Mouse (Mus musculus): ENCODE results near the gene Zfp784. TPM values are rescaled to one million over a fixed set of nuclear protein-coding genes. Genes with fewer than 3 reads are reported as not detected.

Zfp784 gene
- polyA plus RNA-seq, 1 experiment from 2014 or later: 7.0 TPM

DNA sequence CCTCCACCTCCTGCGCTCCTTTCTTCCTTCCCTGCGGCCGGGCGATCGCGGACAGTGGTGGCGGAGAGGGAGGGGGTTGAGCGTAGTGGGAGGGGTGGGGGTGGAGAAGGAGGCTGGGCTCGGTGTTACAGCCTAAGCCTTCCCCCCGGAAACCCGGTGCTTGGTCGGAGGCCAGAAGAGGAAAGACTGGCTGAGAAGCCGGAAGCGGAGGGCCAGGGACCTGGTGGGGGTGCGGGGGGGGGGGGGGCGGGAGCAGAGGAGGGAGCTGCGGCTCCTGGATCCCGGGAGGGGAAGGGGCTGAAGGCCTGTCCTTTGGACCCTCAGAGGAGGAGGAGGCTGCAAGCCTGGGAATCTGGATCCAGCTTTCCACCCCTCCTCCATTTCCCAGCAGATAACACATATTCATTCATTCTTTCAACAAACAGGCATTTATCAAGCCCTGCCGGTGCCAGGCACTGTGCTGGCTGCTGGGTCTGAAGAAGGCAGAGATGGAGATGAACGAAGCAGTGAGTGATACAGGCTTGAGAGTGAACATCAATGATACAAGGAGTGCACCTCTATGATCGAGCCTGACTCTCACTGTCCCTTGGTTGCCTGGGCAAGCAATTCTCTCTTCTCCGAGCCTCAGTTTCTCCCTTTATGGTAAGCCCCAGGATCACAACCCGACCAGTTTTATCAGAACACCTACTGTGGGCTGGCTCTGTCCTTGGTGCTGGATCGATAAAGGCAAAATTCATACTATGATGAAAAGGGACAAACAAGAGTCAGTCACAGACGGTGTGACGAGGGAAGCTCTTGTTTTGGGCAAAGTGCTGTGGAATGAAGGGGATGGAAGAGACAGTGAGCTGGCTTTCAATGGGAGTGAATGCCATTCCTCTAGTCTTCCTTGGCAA is 42.0 kb downstream of the Zfp784 start, which contains the start of gene Zfp579:
Gene Zfp579 (minus strand): TSS at position 156 of the 893 bp plus-strand sequence.
- Histone ChIP-seq H3K9me3 (peaks cover 4% of the 10 kb centered on the region; the same call in 1 of the 2 replicates), H3K36me3 (peaks cover 33% of the 10 kb centered on the region), H3K4me1 (peaks cover 27% of the 10 kb centered on the region), H3K9ac (peak within 1 kb of the TSS; percentile 83), H3K27ac (peak within 1 kb of the TSS; percentile 39; the same call in 1 of the 2 replicates), H3K27me3 (peaks cover 25% of the 10 kb centered on the region), H3K4me3 (peak within 1 kb of the TSS; percentile 81), H3K4me2 (replicated peaks) (peak within 1 kb of the TSS; percentile 85)
- 7% methylated on average over 14 of the region's 26 CpGs for WGBS
- peak; percentile 86 for ATAC-seq (ENCODE audit: low FRiP score, low read depth)

DNA sequence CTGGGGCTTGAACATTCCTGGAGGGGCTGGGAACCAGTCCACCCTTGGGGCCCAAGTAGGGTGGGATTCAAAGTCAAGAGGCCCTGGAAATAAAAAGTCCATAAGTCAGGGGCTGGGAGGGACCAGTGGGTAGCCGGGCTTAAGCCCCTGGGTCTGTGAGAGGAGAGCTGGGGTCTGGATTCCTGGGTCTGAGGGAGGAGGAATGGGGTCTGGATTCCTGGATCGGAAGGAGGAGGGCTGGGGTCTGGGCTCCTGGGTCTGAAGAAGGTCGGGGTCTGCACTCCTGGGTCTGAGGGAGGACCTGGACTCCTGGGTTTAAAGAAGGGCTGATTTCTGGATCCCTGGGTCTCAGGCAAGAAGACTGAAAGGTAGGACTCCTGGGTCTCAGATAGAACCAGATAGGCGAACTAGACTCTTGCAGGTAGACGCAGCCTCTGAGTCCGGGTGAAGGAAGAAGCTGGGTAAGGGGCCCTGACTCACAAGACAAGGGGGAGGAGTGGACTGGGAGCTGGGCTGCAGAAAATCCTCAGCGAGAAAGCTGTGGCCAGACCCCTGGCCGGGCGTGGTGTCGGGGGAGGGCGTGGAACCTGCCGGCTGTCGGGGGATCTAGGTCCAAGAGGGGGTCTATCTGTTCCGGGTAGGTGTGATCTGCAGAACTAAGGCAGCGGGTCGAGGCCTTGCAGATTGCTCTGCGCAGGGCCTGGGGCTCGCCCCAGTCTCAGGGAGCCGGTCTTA is 42.8 kb downstream of the Zfp784 start:
- peak overlapping the region; percentile 39; the same call in 1 of the 2 replicates for H3K27ac ChIP-seq
- ATAC-seq (ENCODE audit: low FRiP score, low read depth): peak; percentile 68; the same call in 1 of the 2 replicates
- H3K4me3 ChIP-seq: peak overlapping the region; percentile 81
- H3K4me2 ChIP-seq (replicated peaks): peak overlapping the region; percentile 85
- peaks cover 25% of the 10 kb centered on the region for H3K27me3 ChIP-seq
- H3K4me1 ChIP-seq: peaks cover 27% of the 10 kb centered on the region
- H3K9ac ChIP-seq: peak overlapping the region; percentile 83
- peaks cover 35% of the 10 kb centered on the region for H3K36me3 ChIP-seq
- peaks cover 9% of the 10 kb centered on the region; the same call in 1 of the 2 replicates for H3K9me3 ChIP-seq
- 7% methylated on average over 19 of the region's 19 CpGs for WGBS

DNA sequence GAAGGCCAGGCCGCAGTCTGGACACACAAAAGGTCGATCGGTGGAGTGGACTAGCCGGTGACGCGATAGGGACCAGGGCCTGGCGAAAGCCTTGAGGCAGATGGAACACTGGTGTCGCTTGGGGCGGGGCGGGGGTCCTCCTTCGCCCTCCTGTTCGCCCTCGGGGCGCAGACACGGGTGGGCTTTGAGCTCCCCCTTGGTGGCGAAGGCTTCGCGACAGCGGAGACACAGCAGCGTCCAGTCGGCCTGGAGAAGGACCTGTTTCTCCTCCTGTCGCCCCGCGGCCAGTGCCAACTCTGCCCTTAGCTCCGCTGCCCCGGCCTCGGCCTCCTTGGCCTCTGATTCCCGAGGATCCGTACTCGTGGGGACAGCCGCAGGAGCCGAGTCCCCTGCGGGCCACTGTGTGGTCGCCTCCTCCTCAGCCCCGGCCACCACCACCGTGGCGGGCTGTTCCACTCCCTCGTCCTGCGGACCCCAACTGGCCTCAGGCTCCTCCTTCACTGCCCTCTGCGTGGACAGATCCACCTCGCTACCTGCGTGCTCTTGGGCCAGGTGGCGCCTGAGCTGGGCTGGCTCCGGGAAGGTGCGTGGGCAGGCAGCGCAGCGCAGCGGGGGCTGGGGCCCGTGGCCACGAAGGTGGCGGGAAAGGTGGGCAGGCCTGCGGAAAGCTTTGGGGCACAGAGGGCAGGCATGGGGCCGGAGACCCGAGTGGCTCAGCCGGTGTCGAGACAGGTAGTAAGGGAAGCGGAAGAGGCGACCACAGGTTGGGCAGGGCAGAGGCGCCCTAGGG is 44.1 kb downstream of the Zfp784 start:
- ATAC-seq (ENCODE audit: low FRiP score, low read depth): no peak
- 46% methylated on average over 59 of the region's 59 CpGs for WGBS

DNA sequence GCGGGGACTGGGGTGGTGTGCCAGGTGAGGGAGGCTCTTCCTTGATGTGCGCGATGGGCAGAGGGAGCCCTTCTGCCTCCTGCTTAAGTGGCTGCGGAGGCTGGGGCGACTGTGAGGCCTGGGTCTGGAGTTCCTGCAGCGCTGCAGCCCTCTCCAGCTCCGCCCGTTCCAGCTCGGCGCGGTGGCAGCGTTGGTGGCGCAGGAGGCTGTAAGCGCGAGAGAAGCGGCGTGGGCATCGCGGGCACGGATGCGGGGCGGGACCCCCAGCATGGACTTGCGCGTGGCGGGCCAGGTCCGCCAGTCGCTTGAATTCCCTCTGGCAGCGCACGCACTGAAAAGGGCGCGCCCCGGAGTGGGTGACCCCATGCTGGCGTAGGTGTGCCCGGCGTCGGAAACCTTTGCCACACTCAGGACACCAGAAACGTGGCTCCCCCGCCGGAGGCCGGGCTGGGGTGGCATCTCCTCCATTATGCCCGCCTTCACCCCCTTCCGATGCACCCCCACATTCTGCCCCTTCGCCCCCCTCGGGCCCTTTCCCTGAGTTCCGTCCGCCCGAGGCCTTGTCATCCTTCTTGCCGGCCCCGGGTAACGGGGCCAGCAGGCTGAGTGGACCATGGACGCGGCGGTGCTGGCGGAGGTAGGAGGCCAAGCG is 44.8 kb downstream of the Zfp784 start:
- H3K9me3 ChIP-seq: peaks cover 11% of the 10 kb centered on the region; the same call in 1 of the 2 replicates
- peak overlapping the region; percentile 85 for H3K4me2 ChIP-seq (replicated peaks)
- H3K4me1 ChIP-seq: peaks cover 27% of the 10 kb centered on the region
- ATAC-seq (ENCODE audit: low FRiP score, low read depth): no peak
- peak overlapping the region; percentile 83 for H3K9ac ChIP-seq
- peaks cover 35% of the 10 kb centered on the region for H3K36me3 ChIP-seq
- no peak overlapping the region for H3K27ac ChIP-seq
- 33% methylated on average over 53 of the region's 55 CpGs for WGBS
- peak overlapping the region; percentile 81 for H3K4me3 ChIP-seq
- H3K27me3 ChIP-seq: peaks cover 25% of the 10 kb centered on the region

More for the DNA sequence above, 44.1 kb downstream of the Zfp784 start:
- peaks cover 27% of the 10 kb centered on the region for H3K4me1 ChIP-seq
- no peak overlapping the region for H3K27ac ChIP-seq
- H3K27me3 ChIP-seq: peaks cover 25% of the 10 kb centered on the region
- H3K36me3 ChIP-seq: peaks cover 35% of the 10 kb centered on the region
- H3K9ac ChIP-seq: peak overlapping the region; percentile 83
- peaks cover 11% of the 10 kb centered on the region; the same call in 1 of the 2 replicates for H3K9me3 ChIP-seq
- peak overlapping the region; percentile 81 for H3K4me3 ChIP-seq
- H3K4me2 ChIP-seq (replicated peaks): peak overlapping the region; percentile 85

DNA sequence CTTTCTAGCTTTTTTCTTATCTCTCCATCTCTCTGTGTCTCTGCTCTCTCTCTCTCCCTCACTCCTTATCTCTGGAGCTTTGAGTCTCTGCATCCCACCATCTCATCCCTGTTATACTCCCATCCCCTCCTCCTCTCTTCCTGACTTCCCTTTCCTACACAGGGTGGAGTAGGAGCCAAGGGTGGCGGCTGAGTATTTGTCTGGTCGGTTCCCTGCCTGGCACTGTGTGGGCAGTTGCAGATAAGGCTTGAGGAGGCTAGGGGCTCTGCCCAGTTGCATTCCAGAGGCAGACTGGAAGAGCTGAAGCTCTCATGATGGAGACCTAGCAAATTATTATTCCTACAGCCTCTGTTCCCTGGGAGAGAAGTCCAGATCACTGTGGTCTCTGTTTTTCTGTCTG is 50.0 kb downstream of the Zfp784 start:
- 68% methylated on average over 2 of the region's 2 CpGs for WGBS
- Histone ChIP-seq H3K4me3 (no peak overlapping the region), H3K9ac (no peak overlapping the region), H3K4me1 (no peaks in the 10 kb centered on the region), H3K4me2 (replicated peaks) (no peak overlapping the region), H3K27me3 (peaks cover 9% of the 10 kb centered on the region), H3K36me3 (peaks cover 22% of the 10 kb centered on the region), H3K27ac (no peak overlapping the region), H3K9me3 (peaks cover 11% of the 10 kb centered on the region; the same call in 1 of the 2 replicates)
- ATAC-seq (ENCODE audit: low FRiP score, low read depth): no peak

Other genes starting within 250 kb of the Zfp784 start
- 7.3 and 7.9 TPM in 2 replicates for gene Tmem238, start 248.8 kb downstream of the Zfp784 start, polyA plus RNA-seq (2015; fragmentation: Nextera tagmentation; extraction: Ambion mirVana)
- gene Rpl28, start 245.6 kb downstream of the Zfp784 start, polyA plus RNA-seq (2015; fragmentation: Nextera tagmentation; extraction: Ambion mirVana): 290 and 292 TPM in 2 replicates
- gene Ube2s, start 225.9 kb downstream of the Zfp784 start, polyA plus RNA-seq (2015; fragmentation: Nextera tagmentation; extraction: Ambion mirVana): 328 and 349 TPM in 2 replicates
- 0.17 and 0.33 TPM in 2 replicates for gene Shisa7, start 193.8 kb downstream of the Zfp784 start, polyA plus RNA-seq (2015; fragmentation: Nextera tagmentation; extraction: Ambion mirVana)
- 5.6 and 6.4 TPM in 2 replicates for gene Isoc2b, start 168.2 kb downstream of the Zfp784 start, polyA plus RNA-seq (2015; fragmentation: Nextera tagmentation; extraction: Ambion mirVana)
- 1.2 and 1.3 TPM in 2 replicates for gene Isoc2a, start 161.3 kb downstream of the Zfp784 start, polyA plus RNA-seq (2015; fragmentation: Nextera tagmentation; extraction: Ambion mirVana)
- not detected in 2 replicates for gene Gm36210, start 131.9 kb downstream of the Zfp784 start, polyA plus RNA-seq (2015; fragmentation: Nextera tagmentation; extraction: Ambion mirVana)
- 4.2 and 4.3 TPM in 2 replicates for gene Zfp628, start 123.2 kb downstream of the Zfp784 start, polyA plus RNA-seq (2015; fragmentation: Nextera tagmentation; extraction: Ambion mirVana)
- gene Nat14, start 116.4 kb downstream of the Zfp784 start, polyA plus RNA-seq (2015; fragmentation: Nextera tagmentation; extraction: Ambion mirVana): 3.1 and 3.3 TPM in 2 replicates
- 6.4 and 8.1 TPM in 2 replicates for gene Ssc5d, start 112.7 kb downstream of the Zfp784 start, polyA plus RNA-seq (2015; fragmentation: Nextera tagmentation; extraction: Ambion mirVana)
- 0.38 and 0.92 TPM in 2 replicates for gene Sbk2, start 74.0 kb downstream of the Zfp784 start, polyA plus RNA-seq (2015; fragmentation: Nextera tagmentation; extraction: Ambion mirVana)
- not detected in 2 replicates for gene Sbk3, start 67.3 kb downstream of the Zfp784 start, polyA plus RNA-seq (2015; fragmentation: Nextera tagmentation; extraction: Ambion mirVana)
- gene Zfp579, start 42.3 kb downstream of the Zfp784 start, polyA plus RNA-seq (2015; fragmentation: Nextera tagmentation; extraction: Ambion mirVana): 35.3 and 38.5 TPM in 2 replicates
- 9.1 and 10.7 TPM in 2 replicates for gene Zfp524, start 24.0 kb downstream of the Zfp784 start, polyA plus RNA-seq (2015; fragmentation: Nextera tagmentation; extraction: Ambion mirVana)
- 44.7 and 48.6 TPM in 2 replicates for gene Fiz1, start 23.7 kb downstream of the Zfp784 start, polyA plus RNA-seq (2015; fragmentation: Nextera tagmentation; extraction: Ambion mirVana)
- 0.42 and 2.1 TPM in 2 replicates for gene Gm44973, start 22.9 kb downstream of the Zfp784 start, polyA plus RNA-seq (2015; fragmentation: Nextera tagmentation; extraction: Ambion mirVana)
- 6.0 and 8.1 TPM in 2 replicates for gene Zfp865, start 18.1 kb downstream of the Zfp784 start, polyA plus RNA-seq (2015; fragmentation: Nextera tagmentation; extraction: Ambion mirVana)
- 44.9 and 47.8 TPM in 2 replicates for gene Ccdc106, start 17.9 kb downstream of the Zfp784 start, polyA plus RNA-seq (2015; fragmentation: Nextera tagmentation; extraction: Ambion mirVana)
- 0.13 TPM in 1 of 2 replicates, not detected in the other for gene 4632433K11Rik, start 4.3 kb downstream of the Zfp784 start, polyA plus RNA-seq (2015; fragmentation: Nextera tagmentation; extraction: Ambion mirVana)
- gene Zfp580, start 13.1 kb upstream of the Zfp784 start, polyA plus RNA-seq (2015; fragmentation: Nextera tagmentation; extraction: Ambion mirVana): 42.1 and 42.8 TPM in 2 replicates
- gene U2af2, start 23.7 kb upstream of the Zfp784 start, polyA plus RNA-seq (2015; fragmentation: Nextera tagmentation; extraction: Ambion mirVana): 152 and 153 TPM in 2 replicates
- gene Epn1, start 41.8 kb upstream of the Zfp784 start, polyA plus RNA-seq (2015; fragmentation: Nextera tagmentation; extraction: Ambion mirVana): 62.2 and 64.6 TPM in 2 replicates
- not detected in 2 replicates for gene Rfpl4, start 78.5 kb upstream of the Zfp784 start, polyA plus RNA-seq (2015; fragmentation: Nextera tagmentation; extraction: Ambion mirVana)
- gene Rasl2-9, start 87.5 kb upstream of the Zfp784 start, polyA plus RNA-seq (2015; fragmentation: Nextera tagmentation; extraction: Ambion mirVana): 0.26 and 0.31 TPM in 2 replicates
- gene Vmn1r55, start 111.2 kb upstream of the Zfp784 start, polyA plus RNA-seq (2015; fragmentation: Nextera tagmentation; extraction: Ambion mirVana): not detected in 2 replicates
- gene Vmn1r56, start 158.3 kb upstream of the Zfp784 start, polyA plus RNA-seq (2015; fragmentation: Nextera tagmentation; extraction: Ambion mirVana): not detected in 2 replicates
- not detected in 2 replicates for gene Vmn1r57, start 180.0 kb upstream of the Zfp784 start, polyA plus RNA-seq (2015; fragmentation: Nextera tagmentation; extraction: Ambion mirVana)